Comparison of ENCODE assay signal across 13 mouse cellular contexts in genomic region chr11:60229821-60230220, GRCm38 (mm10). TPM values are rescaled to one million over a fixed set of nuclear protein-coding genes. Genes with fewer than 3 reads are reported as not detected.
DNase-seq lines count a peak whose midpoint lies in the region.
"Had no signal": no experiment of that assay in that cellular context is flagged by ENCODE, and none has a peak within 500 bp of the region (broad histone marks: within the 10 kb centered on the region; RNA-seq: fewer than 3 reads in every experiment).

No protein-coding gene starts in this region.

- peaks cover 58% of the 10 kb centered on the region for H3K4me1 ChIP-seq in heart, embryonic 10.5 days
- peaks cover 48% of the 10 kb centered on the region for H3K4me1 ChIP-seq in limb, embryonic 10.5 days

- peak overlapping the region; percentile 71; the same call in 1 of the 2 replicates for H3K27ac ChIP-seq in heart, embryonic 10.5 days
- peak overlapping the region; percentile 42; the same call in 1 of the 2 replicates for H3K27ac ChIP-seq in limb, embryonic 10.5 days
- H3K27ac ChIP-seq: embryonic facial prominence, embryonic 12.5 days; forebrain, embryonic 12.5 days had no signal

- H3K9me3 ChIP-seq in heart, embryonic 10.5 days, result no peaks in the 10 kb centered on the region
- no peaks in the 10 kb centered on the region for H3K9me3 ChIP-seq in limb, embryonic 10.5 days (replicated peaks)
- H3K9me3 ChIP-seq: embryonic facial prominence, embryonic 12.5 days; forebrain, embryonic 12.5 days had no signal

- 69% methylated on average over 13 of the region's 13 CpGs for WGBS in heart, embryonic 10.5 days
- WGBS in limb, embryonic 10.5 days, result 75% methylated on average over 13 of the region's 13 CpGs

- H3K27me3 ChIP-seq in heart, embryonic 10.5 days (ENCODE audit: insufficient read depth, poor library complexity, severe bottlenecking), result no peaks in the 10 kb centered on the region
- no peaks in the 10 kb centered on the region for H3K27me3 ChIP-seq in limb, embryonic 10.5 days (ENCODE audit: low read depth, poor library complexity, severe bottlenecking)
- H3K27me3 ChIP-seq: embryonic facial prominence, embryonic 12.5 days; forebrain, embryonic 12.5 days had no signal

- no peak for DNase-seq in heart, embryonic 10.5 days (ENCODE audit: low spot score)
- no peak for DNase-seq in heart, postnatal 4 days
- DNase-seq in kidney, adult 18-20 months, result peak; percentile 59
- DNase-seq in limb, embryonic 10.5 days (ENCODE audit: low spot score), result no peak
- DNase-seq in lung, postnatal 14 days, result peak; percentile 46
- DNase-seq in thymus, postnatal 14 days, result no peak
- DNase-seq in layer of hippocampus, adult 18-20 months (ENCODE audit: low spot score in 2 of 2), result no peak
- DNase-seq in left cerebral cortex, adult 18-20 months (ENCODE audit: low spot score in 2 of 2), result no peak
- DNase-seq: cerebellum, adult 2 months; spleen, adult 18-20 months had no signal

- no peak overlapping the region for H3K4me3 ChIP-seq in heart, embryonic 10.5 days
- H3K4me3 ChIP-seq in limb, embryonic 10.5 days, result 0 out of 2 replicates have a peak overlapping the region, but pooled peaks have one; percentile 4
- H3K4me3 ChIP-seq: embryonic facial prominence, embryonic 12.5 days; forebrain, embryonic 12.5 days; myocyte had no signal

- H3K36me3 ChIP-seq in heart, embryonic 10.5 days, result no peaks in the 10 kb centered on the region; the same call in 1 of the 2 replicates
- no peaks in the 10 kb centered on the region for H3K36me3 ChIP-seq in limb, embryonic 10.5 days
- H3K36me3 ChIP-seq: forebrain, embryonic 12.5 days had no signal

RNA-seq across cellular contexts. Expression of gene Srebf1, which starts 7.4 kb away (rescaled TPM):
- polyA plus RNA-seq in heart, embryonic 10.5 days (2016; fragmentation: Nextera tagmentation; extraction: Ambion mirVana), result 38.2 and 40.3 TPM in 2 replicates
- 10 to 100 TPM; 35.8 to 50.8 TPM for total RNA-seq in heart, postnatal 4 days (2021)
- polyA plus RNA-seq in limb, embryonic 10.5 days (2016; fragmentation: Nextera tagmentation; extraction: Ambion mirVana), result 56.2 and 56.6 TPM in 2 replicates
- 10 to 100 TPM; 73.9 to 80.4 TPM for total RNA-seq in layer of hippocampus, adult 18-20 months (2021)
- 10 to 100 TPM; 66.2 to 68.2 TPM for total RNA-seq in left cerebral cortex, adult 18-20 months (2021)

Comparison
In these comparisons a context has a peak if more than half of its experiments do, and no peak if none do; other contexts are left out.
1. DNase-seq: peak in kidney, adult 18-20 months (single experiment) and lung, postnatal 14 days (single experiment); none in heart, embryonic 10.5 days (single experiment), heart, postnatal 4 days (single experiment), limb, embryonic 10.5 days (single experiment), thymus, postnatal 14 days (single experiment), layer of hippocampus, adult 18-20 months (0 of 2) and left cerebral cortex, adult 18-20 months (0 of 2).